26 mouse cellular contexts compared by ENCODE assay signal in genomic region chr2:127297001-127297805, GRCm38 (mm10). TPM values are rescaled to one million over a fixed set of nuclear protein-coding genes. Genes with fewer than 3 reads are reported as not detected.
A peak's percentile ranks its signal among the peaks of the same experiment; 100 is the strongest.
DNase-seq lines count a peak whose midpoint lies in the region; ATAC-seq and TF ChIP-seq lines count a peak whose summit lies in the region.
"Had no signal": no experiment of that assay in that cellular context is flagged by ENCODE, and none has a peak within 500 bp of the region (broad histone marks: within the 10 kb centered on the region; RNA-seq: fewer than 3 reads in every experiment).

No protein-coding gene starts in this region.

- H3K4me2 ChIP-seq in lung, postnatal 0 days (replicated peaks; ENCODE audit: low read depth, low read length), result no peak overlapping the region
- H3K4me2 ChIP-seq: embryonic facial prominence, embryonic 12.5 days; heart, embryonic 15.5 days; liver, embryonic 11.5 days; lung, embryonic 15.5 days; midbrain, embryonic 15.5 days had no signal

- no peak for TF ChIP-seq CTCF in heart, adult 2 months (IDR thresholded peaks at IDR 0.05)
- TF ChIP-seq CTCF in lung, postnatal 0 days (IDR thresholded peaks at IDR 0.05), result no peak

- no peaks in the 10 kb centered on the region for H3K79me2 ChIP-seq in heart, adult 2 months (replicated peaks; ENCODE audit: control insufficient read depth, insufficient read depth, low read length)

- H3K4me1 ChIP-seq in heart, adult 2 months (ENCODE audit: control insufficient read depth, insufficient read depth, low read length), result no peaks in the 10 kb centered on the region
- H3K4me1 ChIP-seq in lung, postnatal 0 days (ENCODE audit: insufficient read depth, low read depth, low read length), result no peaks in the 10 kb centered on the region
- H3K4me1 ChIP-seq: heart, embryonic 15.5 days; lung, embryonic 15.5 days; midbrain, embryonic 15.5 days had no signal

- H3K9ac ChIP-seq in heart, adult 2 months (ENCODE audit: low read depth, low read length), result no peak overlapping the region
- H3K9ac ChIP-seq in lung, postnatal 0 days (replicated peaks; ENCODE audit: low read depth), result no peak overlapping the region
- H3K9ac ChIP-seq: embryonic facial prominence, embryonic 12.5 days; heart, embryonic 15.5 days; lung, embryonic 15.5 days; midbrain, embryonic 15.5 days had no signal

- intact Hi-C loops in heart, adult 2 months (cut with DNase I), result no loop called here
- intact Hi-C loops in heart, postnatal 10 days (cut with DNase I), result no loop called here
- intact Hi-C loops in left cerebral cortex, postnatal 10 days (cut with DNase I), result no loop called here

- ATAC-seq in lung, postnatal 0 days, result peak; percentile 44; the same call in 1 of the 2 replicates
- ATAC-seq: forebrain, embryonic 14.5 days; midbrain, embryonic 15.5 days had no signal

- H3K27ac ChIP-seq in heart, adult 2 months, result no peak overlapping the region; the same call in 1 of the 2 replicates
- H3K27ac ChIP-seq in lung, postnatal 0 days (ENCODE audit: low read length), result no peak overlapping the region
- H3K27ac ChIP-seq: embryonic facial prominence, embryonic 12.5 days; heart, embryonic 15.5 days; lung, embryonic 15.5 days; midbrain, embryonic 15.5 days had no signal

- no peaks in the 10 kb centered on the region for H3K27me3 ChIP-seq in heart, adult 2 months (ENCODE audit: control insufficient read depth, insufficient read depth, low read length)
- H3K27me3 ChIP-seq in lung, postnatal 0 days (replicated peaks; ENCODE audit: insufficient read depth, low read length), result no peaks in the 10 kb centered on the region
- H3K27me3 ChIP-seq: embryonic facial prominence, embryonic 12.5 days; heart, embryonic 15.5 days; lung, embryonic 15.5 days; midbrain, embryonic 15.5 days had no signal

- no peak overlapping the region for H3K4me3 ChIP-seq in heart, adult 2 months
- no peak overlapping the region for H3K4me3 ChIP-seq in lung, postnatal 0 days (ENCODE audit: low read depth, low read length)
- H3K4me3 ChIP-seq: embryonic facial prominence, embryonic 12.5 days; erythroblast, embryonic 14.5 days; heart, embryonic 15.5 days; lung, embryonic 15.5 days; midbrain, embryonic 15.5 days; myocyte had no signal

- peaks cover 20% of the 10 kb centered on the region for H3K36me3 ChIP-seq in heart, adult 2 months (ENCODE audit: control insufficient read depth, insufficient read depth, low read length)
- H3K36me3 ChIP-seq in lung, postnatal 0 days (ENCODE audit: insufficient read depth, low read length), result peaks cover 28% of the 10 kb centered on the region

- WGBS in heart, adult 2 months, result 78% methylated on average over 7 of the region's 7 CpGs
- 79% methylated on average over 7 of the region's 7 CpGs for WGBS in lung, postnatal 0 days

- no peaks in the 10 kb centered on the region for H3K9me3 ChIP-seq in lung, postnatal 0 days (ENCODE audit: low read length)
- H3K9me3 ChIP-seq: embryonic facial prominence, embryonic 12.5 days; G1E; heart, embryonic 15.5 days; lung, embryonic 15.5 days; midbrain, embryonic 15.5 days had no signal

- TF ChIP-seq POLR2A in heart, adult 2 months (IDR thresholded peaks at IDR 0.05; ENCODE audit: insufficient read depth, low read depth, low read length), result no peak

- TF ChIP-seq EP300 in heart, adult 2 months (IDR thresholded peaks at IDR 0.05; ENCODE audit: insufficient read depth, low read depth, low read length), result 0 out of 2 replicates have a peak, but pooled peaks have one; percentile 35
- peak; percentile 34; the same call in 1 of the 2 replicates for TF ChIP-seq EP300 in lung, postnatal 0 days (IDR thresholded peaks at IDR 0.05)

- peak; percentile 17 for DNase-seq in adrenal gland, adult 8-10 months
- no peak for DNase-seq in adrenal gland, postnatal 25 days
- peak in 1 of 2 experiments; percentile 27 for DNase-seq in heart, adult 2 months
- DNase-seq in heart, postnatal 10 days, result no peak
- DNase-seq in lung, postnatal 0 days (ENCODE audit: low spot score), result peak; percentile 22
- no peak for DNase-seq in lung, postnatal 14 days
- DNase-seq in left cerebral cortex, postnatal 10 days (ENCODE audit: extremely low spot score in 1 of 2, low spot score in 2 of 2), result no peak
- DNase-seq: kidney, adult 11 months; kidney, postnatal 10 days; layer of hippocampus, postnatal 36 days; thymus, postnatal 25 days had no signal

RNA-seq across cellular contexts. Expression of gene Stard7, which starts 27.2 kb away (rescaled TPM):
- total RNA-seq in adrenal gland, adult 8-10 months (2022), result 100 to 1,000 TPM; 108 to 147 (median 121) TPM
- total RNA-seq in adrenal gland, postnatal 25 days (2021), result 110 and 117 TPM in 2 replicates
- 100 to 1,000 TPM; 150 to 165 TPM for total RNA-seq in heart, adult 2 months (2021)
- polyA plus RNA-seq in heart, adult 2 months (2012; rRNA removed), result 64.0 and 151 TPM in 2 replicates
- 100 to 1,000 TPM; 184 to 187 TPM for total RNA-seq in heart, postnatal 10 days (2021)
- 34.2 and 37.9 TPM in 2 replicates for polyA plus RNA-seq in lung, postnatal 0 days (2015; fragmentation: Nextera tagmentation; extraction: Ambion mirVana)
- total RNA-seq in left cerebral cortex, postnatal 10 days (2021), result 100 to 1,000 TPM; 189 to 201 TPM

RNA-seq across cellular contexts. Expression of gene Dusp2, which starts 38.8 kb away (rescaled TPM):
- under 1 TPM; 0.91 to 0.96 (median 0.92) TPM for total RNA-seq in adrenal gland, adult 8-10 months (2022)
- 0.49 TPM in 1 of 2 replicates, not detected in the other for total RNA-seq in adrenal gland, postnatal 25 days (2021)
- under 1 TPM; 0.44 to 0.45 TPM for total RNA-seq in heart, adult 2 months (2021)
- 0.97 and 1.1 TPM in 2 replicates for polyA plus RNA-seq in heart, adult 2 months (2012; rRNA removed)
- 1 to 10 TPM; 1.2 to 1.8 TPM for total RNA-seq in heart, postnatal 10 days (2021)
- 3.6 and 4.3 TPM in 2 replicates for polyA plus RNA-seq in lung, postnatal 0 days (2015; fragmentation: Nextera tagmentation; extraction: Ambion mirVana)
- total RNA-seq in left cerebral cortex, postnatal 10 days (2021), result 1 to 10 TPM; 4.5 to 6.1 TPM
- polyA plus RNA-seq: G1E had no signal

RNA-seq across cellular contexts. Expression of gene Astl, which starts 41.2 kb away (rescaled TPM):
- not detected for total RNA-seq in adrenal gland, adult 8-10 months (2022)
- not detected in 2 replicates for total RNA-seq in adrenal gland, postnatal 25 days (2021)
- not detected for total RNA-seq in heart, adult 2 months (2021)
- not detected in 2 replicates for polyA plus RNA-seq in heart, adult 2 months (2012; rRNA removed)
- total RNA-seq in heart, postnatal 10 days (2021), result not detected
- polyA plus RNA-seq in lung, postnatal 0 days (2015; fragmentation: Nextera tagmentation; extraction: Ambion mirVana), result not detected in 2 replicates
- total RNA-seq in left cerebral cortex, postnatal 10 days (2021), result not detected
- total RNA-seq: layer of hippocampus, adult 18-20 months; layer of hippocampus, postnatal 36 days; left cerebral cortex, postnatal 36 days; megakaryocyte-erythroid progenitor cell, adult 5-6 weeks had no signal
- polyA plus RNA-seq: cortical plate, adult 2 months; embryonic facial prominence, embryonic 12.5 days; erythroblast, embryonic 14.5 days; forebrain, embryonic 14.5 days; G1E; heart, embryonic 15.5 days; hindbrain, embryonic 11.5 days; liver, embryonic 11.5 days; lung, embryonic 15.5 days; midbrain, embryonic 15.5 days; neural tube, embryonic 14.5 days had no signal

RNA-seq across cellular contexts. Expression of gene Tmem127, which starts 49.5 kb away (rescaled TPM):
- 10 to 100 TPM; 80.3 to 95.7 (median 89.0) TPM for total RNA-seq in adrenal gland, adult 8-10 months (2022)
- 72.3 and 79.3 TPM in 2 replicates for total RNA-seq in adrenal gland, postnatal 25 days (2021)
- total RNA-seq in heart, adult 2 months (2021), result 10 to 100 TPM; 24.8 to 27.4 TPM
- 45.6 and 64.8 TPM in 2 replicates for polyA plus RNA-seq in heart, adult 2 months (2012; rRNA removed)
- 10 to 100 TPM; 39.4 to 40.4 TPM for total RNA-seq in heart, postnatal 10 days (2021)
- polyA plus RNA-seq in lung, postnatal 0 days (2015; fragmentation: Nextera tagmentation; extraction: Ambion mirVana), result 30.4 and 32.9 TPM in 2 replicates
- 100 to 1,000 TPM; 115 to 118 TPM for total RNA-seq in left cerebral cortex, postnatal 10 days (2021)

RNA-seq across cellular contexts. Expression of gene Ciao1, which starts 49.6 kb away (rescaled TPM):
- total RNA-seq in adrenal gland, adult 8-10 months (2022), result 100 to 1,000 TPM; 121 to 155 (median 131) TPM
- 81.8 and 94.5 TPM in 2 replicates for total RNA-seq in adrenal gland, postnatal 25 days (2021)
- 10 to 100 TPM; 56.3 to 60.8 TPM for total RNA-seq in heart, adult 2 months (2021)
- polyA plus RNA-seq in heart, adult 2 months (2012; rRNA removed), result 59.1 and 74.2 TPM in 2 replicates
- total RNA-seq in heart, postnatal 10 days (2021), result 10 to 100 TPM; 57.2 to 60.4 TPM
- polyA plus RNA-seq in lung, postnatal 0 days (2015; fragmentation: Nextera tagmentation; extraction: Ambion mirVana), result 54.4 and 61.4 TPM in 2 replicates
- 10 to 100 TPM; 62.5 to 66.0 TPM for total RNA-seq in left cerebral cortex, postnatal 10 days (2021)

Comparison
In these comparisons a context has a peak if more than half of its experiments do, and no peak if none do; other contexts are left out.
1. DNase-seq: peak in adrenal gland, adult 8-10 months (single experiment) and lung, postnatal 0 days (single experiment); none in adrenal gland, postnatal 25 days (single experiment), heart, postnatal 10 days (0 of 2), lung, postnatal 14 days (single experiment) and left cerebral cortex, postnatal 10 days (0 of 2).